Mouse (Mus musculus): ENCODE results near the gene Lin28a.

GRCm38 (mm10) chr4:134058908-134059307 lies 40.3 kb upstream of the Lin28a start:
- no peak for TF ChIP-seq POLR2A (IDR thresholded peaks at IDR 0.05; ENCODE audit: insufficient read depth, low read depth, low read length)
- no peak for TF ChIP-seq CTCF (IDR thresholded peaks at IDR 0.05; ENCODE audit: insufficient read depth, low read depth, low read length)
